Mouse (Mus musculus): ENCODE measurements around the gene Ubac2. TPM values are rescaled to one million over a fixed set of nuclear protein-coding genes. Genes with fewer than 3 reads are reported as not detected.

Gene Ubac2
- total RNA-seq, 2 experiments from 2014 or later: 25.3 to 27.3 TPM

GRCm38 (mm10) chr14:122068801-122069695 lies 190.6 kb downstream of the Ubac2 start:
- no peak for DNase-seq
- intact Hi-C loops (cut with DNase I): no loop called here

DNA sequence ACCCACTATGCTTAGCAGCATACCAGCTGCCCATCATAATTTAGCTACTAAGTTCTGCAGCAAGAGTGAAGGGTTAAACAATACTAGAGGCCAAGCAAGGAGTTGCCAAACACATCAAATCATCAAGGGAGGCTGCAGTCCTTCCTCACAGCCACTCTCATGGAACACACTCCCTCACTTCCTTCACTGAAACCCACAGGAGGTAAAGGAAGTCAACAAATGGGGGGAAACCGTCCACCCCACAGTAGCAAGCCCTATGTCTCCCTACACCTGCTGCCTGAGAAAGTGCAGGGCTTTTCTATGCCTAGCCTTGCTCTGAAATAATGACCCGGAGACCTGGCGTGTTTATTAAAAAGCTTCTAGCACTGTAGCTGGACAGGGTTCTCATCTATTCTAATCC lies 191.5 kb downstream of the Ubac2 start:
- intact Hi-C loops (cut with DNase I): loop anchor here (5.0 kb wide), 1 partner anchor 42 kb away; no protein-coding TSS in a partner anchor
- DNase-seq: no peak

Other genes with a start within 250 kb of the Ubac2 start
- gene Dock9, start 80.8 kb upstream of the Ubac2 start, total RNA-seq (2021): 10 to 100 TPM; 14.9 to 18.2 TPM
- gene Gpr18, start 37.2 kb downstream of the Ubac2 start, total RNA-seq (2021): not detected
- gene Gpr183, start 86.6 kb downstream of the Ubac2 start, total RNA-seq (2021): under 1 TPM; 0.23 to 0.35 TPM
- not detected for gene Timm8a2, start 156.1 kb downstream of the Ubac2 start, total RNA-seq (2021)
- 10 to 100 TPM; 53.7 to 59.3 TPM for gene Tm9sf2, start 228.4 kb downstream of the Ubac2 start, total RNA-seq (2021)